Mouse (Mus musculus): ENCODE results near the gene Fam129c. TPM values are rescaled to one million over a fixed set of nuclear protein-coding genes. Genes with fewer than 3 reads are reported as not detected.

The Fam129c gene
- polyA plus RNA-seq, 1 experiment from 2014 or later: 6.3 TPM

DNA sequence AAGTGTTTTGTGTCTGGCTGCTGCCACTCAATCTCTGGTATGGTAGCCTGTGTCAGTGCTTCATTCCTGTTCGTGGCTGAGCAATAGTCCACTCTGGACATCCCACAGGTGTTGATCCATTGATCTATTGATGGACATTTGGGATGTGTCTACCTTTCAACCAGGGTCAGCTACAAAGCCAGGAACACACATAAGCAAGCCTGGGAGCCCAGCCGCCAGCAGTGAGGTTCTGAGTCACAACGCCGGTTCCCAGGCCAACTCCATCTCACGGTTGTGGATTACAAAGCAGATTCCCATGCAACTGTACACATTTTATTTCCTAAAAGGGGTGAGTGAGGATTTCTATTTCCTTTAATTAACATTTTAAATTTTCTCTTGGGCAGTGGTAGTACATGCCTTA lies 36.7 kb upstream of the Fam129c start:
- WGBS: 83% methylated on average over 5 of the region's 5 CpGs
- H3K4me1 ChIP-seq (ENCODE audit: control insufficient read depth, insufficient read depth, low read length): 0 out of 2 replicates have a peak, but pooled peaks cover 7% of the 10 kb centered on the region

DNA sequence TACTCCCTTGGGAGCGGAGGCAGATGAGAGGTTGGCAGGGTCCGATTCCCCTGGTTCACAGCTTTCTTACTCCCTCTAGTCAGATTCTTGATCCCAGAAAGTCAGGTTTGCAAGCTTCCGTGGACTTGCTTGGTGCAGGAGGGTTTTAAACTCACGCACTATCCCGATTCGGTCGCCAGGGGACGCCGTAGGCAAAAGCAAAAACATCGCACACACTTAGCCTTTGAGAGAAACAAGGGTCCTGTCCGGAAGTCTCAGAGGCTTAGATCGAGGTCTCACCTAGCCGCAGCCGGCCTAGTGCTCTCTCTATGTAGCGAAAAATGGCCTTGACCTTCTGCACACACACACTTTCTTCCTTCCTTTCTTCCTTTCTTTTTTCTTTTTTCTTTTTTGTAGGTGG lies 36.0 kb upstream of the Fam129c start:
- 0 out of 2 replicates have a peak, but pooled peaks cover 7% of the 10 kb centered on the region for H3K4me1 ChIP-seq (ENCODE audit: control insufficient read depth, insufficient read depth, low read length)
- no peak overlapping the region for H3K4me3 ChIP-seq (replicated peaks; ENCODE audit: low read depth, low read length)
- H3K4me2 ChIP-seq (ENCODE audit: low read length): no peak overlapping the region
- WGBS: 4% methylated on average over 15 of the region's 15 CpGs
- no peaks in the 10 kb centered on the region for H3K36me3 ChIP-seq (ENCODE audit: control insufficient read depth, insufficient read depth, low read length)
- peaks cover 70% of the 10 kb centered on the region for H3K27me3 ChIP-seq (ENCODE audit: control insufficient read depth, insufficient read depth, low read length)
- H3K9me3 ChIP-seq (ENCODE audit: control insufficient read depth, low read length): no peaks in the 10 kb centered on the region
- H3K27ac ChIP-seq (replicated peaks; ENCODE audit: low read depth, low read length): no peak overlapping the region
- ATAC-seq (ENCODE audit: low FRiP score, low TSS enrichment) (no peak), DNase-seq (peak; percentile 84)
- no peak overlapping the region for H3K9ac ChIP-seq (replicated peaks; ENCODE audit: low read length)

More for the DNA sequence above, 36.7 kb upstream of the Fam129c start:
- no peak overlapping the region for H3K4me3 ChIP-seq (replicated peaks; ENCODE audit: low read depth, low read length)
- no peaks in the 10 kb centered on the region for H3K9me3 ChIP-seq (ENCODE audit: control insufficient read depth, low read length)
- H3K27ac ChIP-seq (replicated peaks; ENCODE audit: low read depth, low read length): no peak overlapping the region
- H3K36me3 ChIP-seq (ENCODE audit: control insufficient read depth, insufficient read depth, low read length): no peaks in the 10 kb centered on the region
- H3K9ac ChIP-seq (replicated peaks; ENCODE audit: low read length): no peak overlapping the region
- H3K27me3 ChIP-seq (ENCODE audit: control insufficient read depth, insufficient read depth, low read length): peaks cover 75% of the 10 kb centered on the region
- ATAC-seq (ENCODE audit: low FRiP score, low TSS enrichment): no peak
- no peak overlapping the region for H3K4me2 ChIP-seq (ENCODE audit: low read length)
- no peak for DNase-seq

DNA sequence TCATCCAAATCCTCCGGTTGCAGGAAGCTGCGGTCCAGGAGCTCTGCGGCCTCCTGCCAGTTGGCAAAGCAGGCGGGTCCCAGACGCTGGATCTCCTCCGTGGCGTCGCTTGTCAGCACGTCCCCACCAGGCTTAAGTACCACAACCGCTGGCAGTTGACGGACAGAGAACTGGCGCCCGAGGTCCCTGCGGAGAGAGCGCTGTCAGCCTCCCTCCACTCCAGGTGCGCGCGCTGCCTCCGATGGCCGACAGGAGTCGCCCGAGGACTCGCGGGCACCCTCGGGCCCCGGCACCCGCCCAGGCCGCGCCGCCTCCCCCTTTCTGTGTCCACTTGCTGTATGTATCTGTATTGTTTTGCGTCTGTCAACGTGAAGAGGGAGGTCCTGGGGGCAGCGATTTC lies 34.7 kb upstream of the Fam129c start:
- Histone ChIP-seq H3K4me2 (ENCODE audit: low read length) (peak overlapping the region; percentile 43), H3K9me3 (ENCODE audit: control insufficient read depth, low read length) (no peaks in the 10 kb centered on the region), H3K4me1 (ENCODE audit: control insufficient read depth, insufficient read depth, low read length) (0 out of 2 replicates have a peak, but pooled peaks cover 7% of the 10 kb centered on the region), H3K4me3 (replicated peaks; ENCODE audit: low read depth, low read length) (peak overlapping the region; percentile 22), H3K36me3 (ENCODE audit: control insufficient read depth, insufficient read depth, low read length) (no peaks in the 10 kb centered on the region), H3K27me3 (ENCODE audit: control insufficient read depth, insufficient read depth, low read length) (peaks cover 57% of the 10 kb centered on the region), H3K9ac (replicated peaks; ENCODE audit: low read length) (peak overlapping the region; percentile 39; the same call in 1 of the 2 replicates), H3K27ac (replicated peaks; ENCODE audit: low read depth, low read length) (no peak overlapping the region)
- WGBS: under 1% methylated on average over 33 of the region's 33 CpGs
- DNase-seq (peak; percentile 78), ATAC-seq (ENCODE audit: low FRiP score, low TSS enrichment) (peak; percentile 49; the same call in 1 of the 2 replicates)

DNA sequence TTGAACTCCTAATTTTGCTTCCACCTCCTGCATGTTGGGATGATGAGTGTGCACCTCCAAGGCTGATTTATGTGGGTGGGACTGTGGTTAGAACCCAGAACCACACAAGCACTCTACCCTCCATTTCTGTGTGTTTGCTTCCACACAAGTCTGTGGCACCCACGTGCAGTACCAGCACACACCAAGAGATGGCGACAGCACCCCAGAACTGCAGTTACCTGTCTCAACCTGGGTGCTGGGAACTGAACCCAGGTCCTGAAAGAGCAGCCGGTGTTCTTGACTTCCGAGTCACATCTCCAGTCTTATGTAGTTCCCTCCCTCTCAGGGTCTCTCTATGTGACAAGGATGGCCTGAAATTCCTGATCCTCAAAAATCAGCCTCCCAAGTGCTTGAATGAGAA lies 33.5 kb upstream of the Fam129c start:
- no peak for ATAC-seq (ENCODE audit: low FRiP score, low TSS enrichment)
- DNase-seq: no peak
- Histone ChIP-seq H3K9me3 (ENCODE audit: control insufficient read depth, low read length) (no peaks in the 10 kb centered on the region), H3K9ac (replicated peaks; ENCODE audit: low read length) (no peak overlapping the region), H3K27ac (replicated peaks; ENCODE audit: low read depth, low read length) (no peak overlapping the region), H3K4me3 (replicated peaks; ENCODE audit: low read depth, low read length) (no peak overlapping the region), H3K4me2 (ENCODE audit: low read length) (no peak overlapping the region), H3K4me1 (ENCODE audit: control insufficient read depth, insufficient read depth, low read length) (0 out of 2 replicates have a peak, but pooled peaks cover 7% of the 10 kb centered on the region), H3K36me3 (ENCODE audit: control insufficient read depth, insufficient read depth, low read length) (no peaks in the 10 kb centered on the region), H3K27me3 (ENCODE audit: control insufficient read depth, insufficient read depth, low read length) (peaks cover 44% of the 10 kb centered on the region)
- 90% methylated on average over 4 of the region's 4 CpGs for WGBS

DNA sequence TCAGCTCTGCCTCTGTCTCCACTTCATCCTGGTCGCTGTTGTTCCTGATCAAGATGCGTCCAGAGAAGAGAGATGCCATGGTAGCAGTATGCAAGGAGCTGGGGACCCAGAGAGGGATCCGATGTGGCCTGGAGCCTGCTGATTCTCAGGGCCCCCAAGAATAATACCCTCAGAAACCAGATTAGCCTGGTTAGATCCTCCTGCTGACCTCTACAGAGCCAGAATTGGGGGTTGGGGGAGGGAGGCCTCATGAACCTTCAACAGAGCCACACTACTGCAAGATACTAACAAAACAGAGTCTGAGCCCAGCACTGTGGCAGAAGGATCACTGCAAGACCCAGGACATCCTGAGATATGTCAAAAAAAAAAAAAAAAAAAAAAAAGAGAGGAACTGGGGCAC lies 30.9 kb upstream of the Fam129c start, which contains the start of gene Nxnl1:
Nxnl1 (minus strand) TSS at position 101 of the 400 bp plus-strand sequence.
- H3K4me3 ChIP-seq (replicated peaks; ENCODE audit: low read depth, low read length): no peak within 1 kb of the TSS
- 68% methylated on average over 3 of the region's 3 CpGs for WGBS
- H3K4me1 ChIP-seq (ENCODE audit: control insufficient read depth, insufficient read depth, low read length): peaks cover 12% of the 10 kb centered on the region
- DNase-seq (no peak), ATAC-seq (ENCODE audit: low FRiP score, low TSS enrichment) (no peak)
- peaks cover 22% of the 10 kb centered on the region; the same call in 1 of the 2 replicates for H3K27me3 ChIP-seq (ENCODE audit: control insufficient read depth, insufficient read depth, low read length)
- H3K27ac ChIP-seq (replicated peaks; ENCODE audit: low read depth, low read length): no peak within 1 kb of the TSS
- no peak within 1 kb of the TSS for H3K9ac ChIP-seq (replicated peaks; ENCODE audit: low read length)
- H3K36me3 ChIP-seq (ENCODE audit: control insufficient read depth, insufficient read depth, low read length): no peaks in the 10 kb centered on the region
- H3K4me2 ChIP-seq (ENCODE audit: low read length): no peak within 1 kb of the TSS
- H3K9me3 ChIP-seq (ENCODE audit: control insufficient read depth, low read length): no peaks in the 10 kb centered on the region

- ATAC-seq (ENCODE audit: low FRiP score, low TSS enrichment) (no peak), DNase-seq (no peak)
- 83% methylated on average over 7 of the region's 7 CpGs for WGBS
- peaks cover 11% of the 10 kb centered on the region; the same call in 1 of the 2 replicates for H3K27me3 ChIP-seq (ENCODE audit: control insufficient read depth, insufficient read depth, low read length)
- H3K9me3 ChIP-seq (ENCODE audit: control insufficient read depth, low read length): no peaks in the 10 kb centered on the region
- no peaks in the 10 kb centered on the region for H3K36me3 ChIP-seq (ENCODE audit: control insufficient read depth, insufficient read depth, low read length)
- H3K4me1 ChIP-seq (ENCODE audit: control insufficient read depth, insufficient read depth, low read length): peaks cover 18% of the 10 kb centered on the region
- H3K27ac ChIP-seq (replicated peaks; ENCODE audit: low read depth, low read length): no peak overlapping the region
- no peak overlapping the region for H3K9ac ChIP-seq (replicated peaks; ENCODE audit: low read length)
- H3K4me3 ChIP-seq (replicated peaks; ENCODE audit: low read depth, low read length): no peak overlapping the region
- H3K4me2 ChIP-seq (ENCODE audit: low read length): no peak overlapping the region
Observed at GRCm38 (mm10) chr8:71567587-71567986, 29.9 kb upstream of the Fam129c start.

- DNase-seq: peak; percentile 65
Observed at GRCm38 (mm10) chr8:71568387-71568937, 29.0 kb upstream of the Fam129c start, which contains the start of gene Slc27a1. Slc27a1 (plus strand) TSS chr8:71568882.

DNA sequence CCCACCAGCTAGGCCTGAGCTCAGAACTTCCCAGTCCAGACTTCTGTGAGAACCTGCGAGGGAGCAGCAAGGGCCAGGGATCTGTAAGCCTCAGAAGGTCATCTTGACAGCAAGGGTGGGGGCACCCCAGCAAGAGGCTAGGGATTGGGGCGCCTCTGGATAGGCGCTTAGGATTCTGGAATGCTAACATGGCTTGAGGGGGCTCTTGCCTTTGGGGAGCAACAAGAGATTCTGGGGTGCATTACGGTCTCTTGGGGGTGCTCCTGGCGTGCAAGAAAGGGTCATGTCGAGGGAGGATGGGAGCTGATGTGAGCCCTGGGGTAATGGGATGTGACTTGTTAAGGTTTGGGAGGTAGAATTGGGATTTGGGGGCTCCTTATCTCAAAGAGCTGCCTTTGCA lies 28.5 kb upstream of the Fam129c start:
- H3K27me3 ChIP-seq (ENCODE audit: control insufficient read depth, insufficient read depth, low read length): no peaks in the 10 kb centered on the region
- DNase-seq (no peak), ATAC-seq (ENCODE audit: low FRiP score, low TSS enrichment) (no peak)
- WGBS: 17% methylated on average over 6 of the region's 6 CpGs
- H3K27ac ChIP-seq (replicated peaks; ENCODE audit: low read depth, low read length): peak overlapping the region; percentile 83; the same call in 1 of the 2 replicates
- peak overlapping the region; percentile 52 for H3K4me3 ChIP-seq (replicated peaks; ENCODE audit: low read depth, low read length)
- no peaks in the 10 kb centered on the region for H3K36me3 ChIP-seq (ENCODE audit: control insufficient read depth, insufficient read depth, low read length)
- no peak overlapping the region; the same call in 1 of the 2 replicates for H3K9ac ChIP-seq (replicated peaks; ENCODE audit: low read length)
- no peaks in the 10 kb centered on the region for H3K9me3 ChIP-seq (ENCODE audit: control insufficient read depth, low read length)
- peak overlapping the region; percentile 86 for H3K4me2 ChIP-seq (ENCODE audit: low read length)
- peaks cover 15% of the 10 kb centered on the region for H3K4me1 ChIP-seq (ENCODE audit: control insufficient read depth, insufficient read depth, low read length)

More at GRCm38 (mm10) chr8:71568387-71568937, 29.0 kb upstream of the Fam129c start, which contains the start of gene Slc27a1:
- Histone ChIP-seq H3K9ac (replicated peaks; ENCODE audit: low read length) (peak within 1 kb of the TSS; percentile 72), H3K9me3 (ENCODE audit: control insufficient read depth, low read length) (no peaks in the 10 kb centered on the region), H3K27ac (replicated peaks; ENCODE audit: low read depth, low read length) (peak within 1 kb of the TSS; percentile 83), H3K4me3 (replicated peaks; ENCODE audit: low read depth, low read length) (peak within 1 kb of the TSS; percentile 52), H3K36me3 (ENCODE audit: control insufficient read depth, insufficient read depth, low read length) (no peaks in the 10 kb centered on the region), H3K4me2 (ENCODE audit: low read length) (peak within 1 kb of the TSS; percentile 86), H3K27me3 (ENCODE audit: control insufficient read depth, insufficient read depth, low read length) (0 out of 2 replicates have a peak, but pooled peaks cover 3% of the 10 kb centered on the region), H3K4me1 (ENCODE audit: control insufficient read depth, insufficient read depth, low read length) (peaks cover 15% of the 10 kb centered on the region)
- WGBS: 11% methylated on average over 13 of the region's 13 CpGs
- no peak for ATAC-seq (ENCODE audit: low FRiP score, low TSS enrichment)
